Mouse (Mus musculus) liver, embryonic 13.5 days (tissue): Measurements from ENCODE around the gene Pmf1. TPM values are rescaled to one million over a fixed set of nuclear protein-coding genes. Genes with fewer than 3 reads are reported as not detected.

Experiments used
- ATAC-seq: fragments of 200-750 bp; cut with Nextera tagmentation; 2 replicates; pipeline ENCODE4 v1.8.0; 2017; ENCODE audit warnings: low read depth, mild to moderate bottlenecking, moderate number of reproducible peaks, moderate library complexity
- DNase-seq: peaks from one replicate; pipeline ENCODE4 v3.0.0; 2022
- H3K27ac ChIP-seq: fragments of 300-500 bp; sonication (generic); 2 replicates; pipeline ENCODE4 v1.5.1; 2015; ENCODE audit warnings: moderate library complexity, mild to moderate bottlenecking, inconsistent platforms
- H3K27me3 ChIP-seq: fragments of 300-500 bp; sonication (generic); 2 replicates; pipeline ENCODE4 v1.6.1; 2015; ENCODE audit warnings: mild to moderate bottlenecking, inconsistent platforms
- H3K36me3 ChIP-seq: fragments of 300-500 bp; sonication (generic); 2 replicates; pipeline ENCODE4 v1.6.1; 2015; ENCODE audit warnings: mild to moderate bottlenecking, inconsistent platforms
- H3K4me1 ChIP-seq: fragments of 300-500 bp; sonication (generic); replicated peaks from 2 replicates; pipeline ENCODE4 v1.6.1; 2015; ENCODE audit warnings: inconsistent platforms
- H3K4me2 ChIP-seq: fragments of 300-500 bp; sonication (generic); 2 replicates; pipeline ENCODE4 v1.6.1; 2015; ENCODE audit warnings: inconsistent platforms, mild to moderate bottlenecking, moderate library complexity
- H3K4me3 ChIP-seq: fragments of 300-500 bp; sonication (generic); replicated peaks from 2 replicates; pipeline ENCODE4 v1.5.1; 2015; ENCODE audit warnings: mild to moderate bottlenecking, inconsistent platforms
- H3K9ac ChIP-seq: fragments of 300-500 bp; sonication (generic); 2 replicates; pipeline ENCODE4 v1.6.1; 2015; ENCODE audit warnings: mild to moderate bottlenecking, inconsistent platforms
- H3K9me3 ChIP-seq: fragments of 300-500 bp; sonication (generic); replicated peaks from 2 replicates; pipeline ENCODE4 v1.6.1; 2016; ENCODE audit warnings: inconsistent platforms
- WGBS: fragments of 180-500 bp; shearing (Covaris S2); methylation state at CpG from one replicate; pipeline ENCODE4 v1.1.7; 2015; ENCODE audit not compliant: insufficient replicate concordance; 5-methylcytosine and 5-hydroxymethylcytosine counted together
- polyA plus RNA-seq: library from polyadenylated mRNA; unstranded; fragments of >200 nt; fragmentation: Nextera tagmentation; extraction: Ambion mirVana; gene quantifications from 2 replicates; pipeline ENCODE4 v1.2.1, GENCODE M21; 2015

Gene Pmf1
- polyA plus RNA-seq: 97.1 and 105 TPM in 2 replicates

GRCm38 (mm10) chr3:88409741-88410644, at the start of gene Pmf1:
Pmf1 (minus strand) TSS chr3:88410331.
- Histone ChIP-seq H3K27ac (peak within 1 kb of the TSS; percentile 91), H3K4me2 (peak within 1 kb of the TSS; percentile 92), H3K9me3 (no peaks in the 10 kb centered on the region), H3K4me3 (peak within 1 kb of the TSS; percentile 77), H3K36me3 (peaks cover 43% of the 10 kb centered on the region), H3K27me3 (no peaks in the 10 kb centered on the region), H3K4me1 (peaks cover 75% of the 10 kb centered on the region), H3K9ac (peak within 1 kb of the TSS; percentile 86)
- ATAC-seq (peak; percentile 91), DNase-seq (peak; percentile 91)
- under 1% methylated on average over 54 of the region's 54 CpGs for WGBS

GRCm38 (mm10) chr3:88458778-88459219, 48.7 kb upstream of the Pmf1 start:
- Histone ChIP-seq H3K27ac (no peak overlapping the region), H3K9me3 (no peaks in the 10 kb centered on the region), H3K27me3 (peaks cover 67% of the 10 kb centered on the region), H3K4me1 (peaks cover 28% of the 10 kb centered on the region), H3K4me2 (no peak overlapping the region), H3K4me3 (no peak overlapping the region), H3K9ac (no peak overlapping the region), H3K36me3 (no peaks in the 10 kb centered on the region)
- WGBS: 3% methylated on average over 14 of the region's 14 CpGs
- ATAC-seq (no peak), DNase-seq (no peak)

GRCm38 (mm10) chr3:88456746-88457532, 46.8 kb upstream of the Pmf1 start:
- DNase-seq (no peak), ATAC-seq (no peak)
- peaks cover 79% of the 10 kb centered on the region for H3K27me3 ChIP-seq
- peaks cover 4% of the 10 kb centered on the region; the same call in 1 of the 2 replicates for H3K36me3 ChIP-seq
- H3K9ac ChIP-seq: no peak overlapping the region
- H3K4me3 ChIP-seq: no peak overlapping the region
- H3K4me1 ChIP-seq: peaks cover 32% of the 10 kb centered on the region
- H3K27ac ChIP-seq: peak overlapping the region; percentile 26
- H3K9me3 ChIP-seq: no peaks in the 10 kb centered on the region
- no peak overlapping the region for H3K4me2 ChIP-seq
- WGBS: 59% methylated on average over 7 of the region's 7 CpGs

GRCm38 (mm10) chr3:88456313-88456712, 46.2 kb upstream of the Pmf1 start:
- H3K36me3 ChIP-seq: peaks cover 6% of the 10 kb centered on the region; the same call in 1 of the 2 replicates
- WGBS: 59% methylated on average over 8 of the region's 8 CpGs
- H3K4me1 ChIP-seq: peaks cover 32% of the 10 kb centered on the region
- no peak for DNase-seq
- no peak overlapping the region for H3K9ac ChIP-seq
- peak overlapping the region; percentile 51 for H3K4me2 ChIP-seq
- H3K4me3 ChIP-seq: peak overlapping the region; percentile 32; the same call in 1 of the 2 replicates
- peak overlapping the region; percentile 26 for H3K27ac ChIP-seq
- ATAC-seq: peak; percentile 59
- no peaks in the 10 kb centered on the region for H3K9me3 ChIP-seq
- H3K27me3 ChIP-seq: peaks cover 80% of the 10 kb centered on the region

GRCm38 (mm10) chr3:88455588-88456264, 45.6 kb upstream of the Pmf1 start:
- peak overlapping the region; percentile 32 for H3K4me3 ChIP-seq
- H3K36me3 ChIP-seq: peaks cover 6% of the 10 kb centered on the region; the same call in 1 of the 2 replicates
- 53% methylated on average over 18 of the region's 18 CpGs for whole genome bisulfite sequencing
- H3K9ac ChIP-seq: peak overlapping the region; percentile 53
- H3K9me3 ChIP-seq: no peaks in the 10 kb centered on the region
- peak overlapping the region; percentile 51 for H3K4me2 ChIP-seq
- H3K4me1 ChIP-seq: peaks cover 32% of the 10 kb centered on the region
- ATAC-seq (0 out of 2 replicates have a peak, but pooled peaks have one; percentile 12), DNase-seq (no peak)
- peak overlapping the region; percentile 54 for H3K27ac ChIP-seq
- H3K27me3 ChIP-seq: peaks cover 80% of the 10 kb centered on the region

GRCm38 (mm10) chr3:88454762-88455587, 44.8 kb upstream of the Pmf1 start:
- Histone ChIP-seq H3K9me3 (no peaks in the 10 kb centered on the region), H3K4me3 (peak overlapping the region; percentile 32), H3K4me2 (peak overlapping the region; percentile 51), H3K9ac (peak overlapping the region; percentile 53), H3K27me3 (peaks cover 80% of the 10 kb centered on the region), H3K36me3 (peaks cover 6% of the 10 kb centered on the region; the same call in 1 of the 2 replicates), H3K27ac (peak overlapping the region; percentile 53), H3K4me1 (peaks cover 32% of the 10 kb centered on the region)
- ATAC-seq (peak; percentile 21; the same call in 1 of the 2 replicates), DNase-seq (no peak)
- 29% methylated on average over 9 of the region's 9 CpGs for WGBS

GRCm38 (mm10) chr3:88453986-88454385, 43.9 kb upstream of the Pmf1 start:
- no peak overlapping the region for H3K27ac ChIP-seq
- H3K4me2 ChIP-seq: no peak overlapping the region
- H3K9me3 ChIP-seq: no peaks in the 10 kb centered on the region
- H3K4me1 ChIP-seq: peaks cover 40% of the 10 kb centered on the region
- ATAC-seq (no peak), DNase-seq (no peak)
- no peak overlapping the region for H3K9ac ChIP-seq
- H3K36me3 ChIP-seq: peaks cover 6% of the 10 kb centered on the region; the same call in 1 of the 2 replicates
- 41% methylated on average over 8 of the region's 8 CpGs for WGBS
- peaks cover 80% of the 10 kb centered on the region for H3K27me3 ChIP-seq
- no peak overlapping the region for H3K4me3 ChIP-seq

- peaks cover 79% of the 10 kb centered on the region for H3K27me3 ChIP-seq
- ATAC-seq: no peak
Observed at GRCm38 (mm10) chr3:88453369-88453768, 43.2 kb upstream of the Pmf1 start.

GRCm38 (mm10) chr3:88452716-88453115, 42.6 kb upstream of the Pmf1 start:
- 58% methylated on average over 6 of the region's 6 CpGs for WGBS
- peaks cover 53% of the 10 kb centered on the region for H3K4me1 ChIP-seq

More at GRCm38 (mm10) chr3:88453369-88453768, 43.2 kb upstream of the Pmf1 start:
- Histone ChIP-seq H3K4me3 (no peak overlapping the region), H3K4me2 (no peak overlapping the region), H3K4me1 (peaks cover 47% of the 10 kb centered on the region), H3K9ac (no peak overlapping the region), H3K9me3 (no peaks in the 10 kb centered on the region), H3K36me3 (peaks cover 6% of the 10 kb centered on the region; the same call in 1 of the 2 replicates), H3K27ac (no peak overlapping the region)
- DNase-seq: no peak
- WGBS: 17% methylated on average over 8 of the region's 8 CpGs

GRCm38 (mm10) chr3:88452246-88452645, 42.1 kb upstream of the Pmf1 start:
- WGBS: 50% methylated on average over 5 of the region's 5 CpGs
- H3K4me3 ChIP-seq: no peak overlapping the region
- no peak for ATAC-seq
- no peaks in the 10 kb centered on the region for H3K9me3 ChIP-seq
- H3K4me2 ChIP-seq: no peak overlapping the region
- peaks cover 54% of the 10 kb centered on the region for H3K4me1 ChIP-seq
- peaks cover 75% of the 10 kb centered on the region for H3K27me3 ChIP-seq
- no peak overlapping the region for H3K9ac ChIP-seq
- no peak for DNase-seq
- no peak overlapping the region for H3K27ac ChIP-seq
- peaks cover 6% of the 10 kb centered on the region; the same call in 1 of the 2 replicates for H3K36me3 ChIP-seq

More at GRCm38 (mm10) chr3:88452716-88453115, 42.6 kb upstream of the Pmf1 start:
- Histone ChIP-seq H3K27ac (no peak overlapping the region), H3K27me3 (peaks cover 79% of the 10 kb centered on the region), H3K9ac (no peak overlapping the region), H3K9me3 (no peaks in the 10 kb centered on the region), H3K4me3 (no peak overlapping the region), H3K4me2 (no peak overlapping the region), H3K36me3 (peaks cover 6% of the 10 kb centered on the region; the same call in 1 of the 2 replicates)
- ATAC-seq (no peak), DNase-seq (no peak)
